Comparison of ENCODE assay signal across 8 mouse cellular contexts in the genomic region with DNA sequence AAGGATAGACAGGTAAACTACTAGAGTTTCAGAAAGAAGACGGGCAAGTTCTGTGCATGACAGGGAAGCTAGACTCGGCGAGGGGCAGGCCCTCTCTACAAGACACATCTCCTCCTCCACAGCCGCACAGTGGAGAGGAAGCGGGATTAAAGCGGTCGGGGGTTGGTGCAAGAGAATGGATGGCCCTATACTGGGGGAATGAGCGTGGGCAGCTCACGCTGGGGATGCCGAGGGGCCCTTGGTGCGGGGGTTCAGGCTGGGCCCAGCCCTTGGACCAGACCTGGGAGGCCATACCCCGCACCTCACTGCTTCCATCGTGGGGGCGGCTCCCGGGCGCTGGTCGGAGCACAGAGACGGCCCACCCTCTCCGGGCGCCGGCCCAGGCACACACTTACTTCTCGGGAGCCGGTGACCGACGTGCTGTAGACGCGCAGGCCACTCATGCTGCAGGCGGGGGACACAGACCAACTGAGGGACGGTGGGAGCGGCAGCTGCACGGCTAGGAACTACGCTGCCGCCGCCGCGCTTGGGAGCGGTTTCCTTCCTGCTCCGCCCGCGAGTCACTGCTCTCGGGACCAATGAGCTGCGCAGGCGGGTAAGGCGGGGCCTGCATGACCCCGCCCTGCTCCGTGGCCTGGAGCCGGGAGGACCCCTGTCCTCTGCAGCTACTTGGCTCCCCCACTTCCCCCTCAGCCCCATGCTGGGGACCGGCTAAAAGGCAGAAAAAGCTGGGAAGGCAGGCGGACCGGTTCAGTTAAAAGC. TPM values are rescaled to one million over a fixed set of nuclear protein-coding genes. Genes with fewer than 3 reads are reported as not detected.
DNase-seq lines count a peak whose midpoint lies in the region; ATAC-seq and TF ChIP-seq lines count a peak whose summit lies in the region.

A gene (minus strand): TSS at position 569 of the 762 bp plus-strand sequence.

- peak; percentile 74 for DNase-seq in MEL-GATA-1-ER (ENCODE audit: extremely low read depth, low read depth)
- peak; percentile 77 for DNase-seq in cerebellum, adult 8-10 months
- peak; percentile 86 for DNase-seq in forelimb bud, embryonic 11.5 days (ENCODE audit: low read depth, low spot score)
- DNase-seq in heart, postnatal 4 days, result peak; percentile 89
- peak; percentile 85 to 88 for DNase-seq in layer of hippocampus, adult 2 months (ENCODE audit: low spot score in 2 of 2)
- peak; percentile 91 for DNase-seq in lung, adult 2 months
- DNase-seq in testis, postnatal 14 days (ENCODE audit: low spot score), result peak; percentile 86

- no peaks in the 10 kb centered on the region for H3K9me3 ChIP-seq in neural tube, embryonic 15.5 days (replicated peaks)

- WGBS in lung, adult 2 months, result under 1% methylated on average over 50 of the region's 50 CpGs
- under 1% methylated on average over 50 of the region's 50 CpGs for WGBS in neural tube, embryonic 15.5 days

- peaks cover 10% of the 10 kb centered on the region for H3K36me3 ChIP-seq in neural tube, embryonic 15.5 days

- peak; percentile 94 for ATAC-seq in neural tube, embryonic 15.5 days (ENCODE audit: low FRiP score)

- peaks cover 13% of the 10 kb centered on the region for H3K4me1 ChIP-seq in lung, adult 2 months (ENCODE audit: control insufficient read depth, insufficient read depth, low read length)
- H3K4me1 ChIP-seq in neural tube, embryonic 15.5 days, result peaks cover 38% of the 10 kb centered on the region

- H3K27me3 ChIP-seq in neural tube, embryonic 15.5 days (replicated peaks), result no peaks in the 10 kb centered on the region

- H3K9ac ChIP-seq in neural tube, embryonic 15.5 days (replicated peaks), result peak within 1 kb of the TSS; percentile 85

- H3K4me3 ChIP-seq in layer of hippocampus, adult 2 months, result peak within 1 kb of the TSS; percentile 91
- H3K4me3 ChIP-seq in lung, adult 2 months (replicated peaks; ENCODE audit: extremely low read depth, low read depth, low read length), result peak within 1 kb of the TSS; percentile 95
- peak within 1 kb of the TSS; percentile 91 for H3K4me3 ChIP-seq in neural tube, embryonic 15.5 days (replicated peaks)

- H3K27ac ChIP-seq in layer of hippocampus, adult 2 months, result peak within 1 kb of the TSS; percentile 98
- peak within 1 kb of the TSS; percentile 86 for H3K27ac ChIP-seq in neural tube, embryonic 15.5 days (replicated peaks)

- TF ChIP-seq CTCF in layer of hippocampus, adult 2 months (conservative IDR thresholded peaks at IDR 0.05), result no peak
- TF ChIP-seq CTCF in lung, adult 2 months (IDR thresholded peaks at IDR 0.05; ENCODE audit: insufficient read depth, low read length), result no peak

- peak within 1 kb of the TSS; percentile 87 for H3K4me2 ChIP-seq in neural tube, embryonic 15.5 days

- peak; percentile 94 for TF ChIP-seq POLR2A in lung, adult 2 months (IDR thresholded peaks at IDR 0.05; ENCODE audit: borderline replicate concordance, extremely low read depth, low read depth, low read length)

RNA-seq across cellular contexts. Expression of the gene that starts here (rescaled TPM):
- total RNA-seq in heart, postnatal 4 days (2021), result 10 to 100 TPM; 70.4 to 72.6 TPM
- total RNA-seq in layer of hippocampus, adult 2 months (2021), result 100 to 1,000 TPM; 257 to 267 TPM
- 654 and 703 TPM in 2 replicates for polyA plus RNA-seq in lung, adult 2 months (2012; rRNA removed)
- polyA plus RNA-seq in neural tube, embryonic 15.5 days (2015; fragmentation: Nextera tagmentation; extraction: Ambion mirVana), result 436 and 479 TPM in 2 replicates

Comparison
In these comparisons a context has a peak if more than half of its experiments do, and no peak if none do; other contexts are left out.
1. Peak in every context shown above with its lines: DNase-seq, ATAC-seq, H3K4me3 ChIP-seq and H3K27ac ChIP-seq.